8 mouse cellular contexts compared by ENCODE assay signal in the genomic region with DNA sequence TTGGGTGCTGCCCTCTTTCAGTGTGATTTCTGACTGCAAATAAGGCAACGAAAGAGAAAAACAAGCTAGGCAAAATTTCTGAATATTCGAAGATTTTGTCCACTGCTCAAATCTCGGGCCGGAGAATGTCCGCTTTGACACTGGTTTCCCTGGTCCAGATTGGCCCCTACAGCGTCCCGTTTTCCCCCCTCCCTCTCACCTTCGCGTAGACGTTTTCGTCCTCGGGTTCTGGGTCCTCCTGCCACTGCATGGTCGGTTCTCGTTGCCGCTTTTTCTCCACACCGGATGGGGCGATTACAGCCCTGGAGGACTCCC. TPM values are rescaled to one million over a fixed set of nuclear protein-coding genes. Genes with fewer than 3 reads are reported as not detected.
DNase-seq lines count a peak whose midpoint lies in the region; ATAC-seq and TF ChIP-seq lines count a peak whose summit lies in the region.

No protein-coding gene starts in this region.

- H3K9me3 ChIP-seq in heart, embryonic 15.5 days (replicated peaks), result no peaks in the 10 kb centered on the region
- H3K9me3 ChIP-seq in G1E (replicated peaks), result no peaks in the 10 kb centered on the region
- no peaks in the 10 kb centered on the region for H3K9me3 ChIP-seq in erythroblast, embryonic 14.5 days (ENCODE audit: control insufficient read depth, low read length)
- no peaks in the 10 kb centered on the region for H3K9me3 ChIP-seq in limb, embryonic 13.5 days
- H3K9me3 ChIP-seq in neural tube, embryonic 14.5 days (ENCODE audit: control insufficient read depth, low read length), result no peaks in the 10 kb centered on the region

- WGBS in heart, embryonic 15.5 days, result 13% methylated on average over 17 of the region's 17 CpGs
- 15% methylated on average over 17 of the region's 17 CpGs for WGBS in limb, embryonic 13.5 days
- WGBS in neural tube, embryonic 14.5 days, result 21% methylated on average over 17 of the region's 17 CpGs

- TF ChIP-seq CTCF in G1E (IDR thresholded peaks at IDR 0.05; ENCODE audit: low read depth, low read length), result no peak

- peaks cover 6% of the 10 kb centered on the region for H3K4me1 ChIP-seq in heart, embryonic 15.5 days (replicated peaks)
- peaks cover 20% of the 10 kb centered on the region for H3K4me1 ChIP-seq in G1E (ENCODE audit: insufficient read depth, low read depth, low read length)
- peaks cover 25% of the 10 kb centered on the region for H3K4me1 ChIP-seq in erythroblast, embryonic 14.5 days (ENCODE audit: control insufficient read depth)
- H3K4me1 ChIP-seq in limb, embryonic 13.5 days, result peaks cover 8% of the 10 kb centered on the region; the same call in 1 of the 2 replicates
- no peaks in the 10 kb centered on the region; the same call in 1 of the 2 replicates for H3K4me1 ChIP-seq in neural tube, embryonic 14.5 days (ENCODE audit: control insufficient read depth, insufficient read depth, low read length)

- no peaks in the 10 kb centered on the region for H3K36me3 ChIP-seq in heart, embryonic 15.5 days
- peaks cover 40% of the 10 kb centered on the region for H3K36me3 ChIP-seq in G1E (replicated peaks)
- H3K36me3 ChIP-seq in erythroblast, embryonic 14.5 days (ENCODE audit: control insufficient read depth), result peaks cover 51% of the 10 kb centered on the region
- peaks cover 14% of the 10 kb centered on the region for H3K36me3 ChIP-seq in limb, embryonic 13.5 days
- no peaks in the 10 kb centered on the region for H3K36me3 ChIP-seq in neural tube, embryonic 14.5 days (ENCODE audit: control insufficient read depth, insufficient read depth, low read length)

- H3K4me3 ChIP-seq in heart, embryonic 15.5 days, result peak overlapping the region; percentile 65
- peak overlapping the region; percentile 80 for H3K4me3 ChIP-seq in G1E (ENCODE audit: low read depth, low read length)
- H3K4me3 ChIP-seq in erythroblast, embryonic 14.5 days (replicated peaks), result peak overlapping the region; percentile 93
- peak overlapping the region; percentile 60 for H3K4me3 ChIP-seq in limb, embryonic 13.5 days
- peak overlapping the region; percentile 45 for H3K4me3 ChIP-seq in neural tube, embryonic 14.5 days (ENCODE audit: low read depth, low read length)

- H3K4me2 ChIP-seq in heart, embryonic 15.5 days, result peak overlapping the region; percentile 56
- H3K4me2 ChIP-seq in limb, embryonic 13.5 days (replicated peaks), result peak overlapping the region; percentile 64
- peak overlapping the region; percentile 39 for H3K4me2 ChIP-seq in neural tube, embryonic 14.5 days (ENCODE audit: low read depth, low read length)

- intact Hi-C loops in heart, postnatal 14 days (cut with DNase I), result no loop called here

- peak; percentile 28 for ATAC-seq in heart, embryonic 15.5 days (replicated peaks; ENCODE audit: insufficient number of reproducible peaks, insufficient read depth, low FRiP score, low read depth)
- no peak for ATAC-seq in G1E (ENCODE audit: extremely low read depth, insufficient number of reproducible peaks, low FRiP score, poor library complexity, severe bottlenecking)
- ATAC-seq in limb, embryonic 13.5 days (ENCODE audit: low FRiP score, low read depth), result peak; percentile 38; the same call in 1 of the 2 replicates
- no peak for ATAC-seq in neural tube, embryonic 14.5 days (ENCODE audit: low read depth)

- H3K27ac ChIP-seq in heart, embryonic 15.5 days, result peak overlapping the region; percentile 93
- H3K27ac ChIP-seq in limb, embryonic 13.5 days, result peak overlapping the region; percentile 80; the same call in 1 of the 2 replicates
- peak overlapping the region; percentile 81 for H3K27ac ChIP-seq in neural tube, embryonic 14.5 days (ENCODE audit: low read depth, low read length)

- DNase-seq in heart, postnatal 14 days, result no peak
- DNase-seq in G1E (ENCODE audit: low spot score), result no peak
- DNase-seq in gastrocnemius, postnatal 25 days, result no peak
- DNase-seq in spleen, adult 12 weeks (ENCODE audit: low spot score), result no peak

- peak overlapping the region; percentile 71 for H3K9ac ChIP-seq in heart, embryonic 15.5 days
- peak overlapping the region; percentile 69 for H3K9ac ChIP-seq in limb, embryonic 13.5 days
- H3K9ac ChIP-seq in neural tube, embryonic 14.5 days (replicated peaks; ENCODE audit: low read depth, low read length), result peak overlapping the region; percentile 44; the same call in 1 of the 2 replicates

- H3K27me3 ChIP-seq in heart, embryonic 15.5 days, result no peaks in the 10 kb centered on the region
- no peaks in the 10 kb centered on the region for H3K27me3 ChIP-seq in G1E (ENCODE audit: insufficient read depth, low read length)
- H3K27me3 ChIP-seq in erythroblast, embryonic 14.5 days (ENCODE audit: control insufficient read depth), result no peaks in the 10 kb centered on the region
- H3K27me3 ChIP-seq in limb, embryonic 13.5 days, result no peaks in the 10 kb centered on the region
- H3K27me3 ChIP-seq in neural tube, embryonic 14.5 days (ENCODE audit: control insufficient read depth, insufficient read depth, low read length), result no peaks in the 10 kb centered on the region

RNA-seq across cellular contexts. Expression of gene Rbm10, which starts 0.5 kb away (rescaled TPM):
- polyA plus RNA-seq in heart, embryonic 15.5 days (2015; fragmentation: Nextera tagmentation; extraction: Ambion mirVana), result 33.2 and 45.0 TPM in 2 replicates
- total RNA-seq in heart, postnatal 14 days (2021), result 10 to 100 TPM; 21.2 to 25.4 TPM
- total RNA-seq in G1E (2014; fragmentation: Nextera tagmentation), result 46.2 and 53.3 TPM in 2 replicates
- 68.7 and 68.8 TPM in 2 replicates for total RNA-seq in G1E (2017)
- 81.7 and 103 TPM in 2 replicates for polyA plus RNA-seq in G1E (2012)
- 5.8 and 5.9 TPM in 2 replicates for polyA plus RNA-seq in erythroblast, embryonic 14.5 days (2012)
- 72.7 and 73.9 TPM in 2 replicates for polyA plus RNA-seq in limb, embryonic 13.5 days (2015; fragmentation: Nextera tagmentation; extraction: Ambion mirVana)
- polyA plus RNA-seq in neural tube, embryonic 14.5 days (2014; fragmentation: Nextera tagmentation; extraction: Ambion mirVana), result 41.5 and 42.6 TPM in 2 replicates
- total RNA-seq in gastrocnemius, postnatal 25 days (2021), result 10 to 100 TPM; 11.4 to 11.8 TPM

RNA-seq across cellular contexts. Expression of gene Ndufb11, which starts 0.6 kb away (rescaled TPM):
- 345 and 459 TPM in 2 replicates for polyA plus RNA-seq in heart, embryonic 15.5 days (2015; fragmentation: Nextera tagmentation; extraction: Ambion mirVana)
- 100 to 1,000 TPM; 634 to 692 TPM for total RNA-seq in heart, postnatal 14 days (2021)
- 49.2 and 50.1 TPM in 2 replicates for total RNA-seq in G1E (2014; fragmentation: Nextera tagmentation)
- 68.5 and 83.9 TPM in 2 replicates for total RNA-seq in G1E (2017)
- 481 and 577 TPM in 2 replicates for polyA plus RNA-seq in G1E (2012)
- polyA plus RNA-seq in erythroblast, embryonic 14.5 days (2012), result 85.0 and 139 TPM in 2 replicates
- 207 and 219 TPM in 2 replicates for polyA plus RNA-seq in limb, embryonic 13.5 days (2015; fragmentation: Nextera tagmentation; extraction: Ambion mirVana)
- polyA plus RNA-seq in neural tube, embryonic 14.5 days (2014; fragmentation: Nextera tagmentation; extraction: Ambion mirVana), result 248 TPM in 2 replicates
- 100 to 1,000 TPM; 429 TPM for total RNA-seq in gastrocnemius, postnatal 25 days (2021)

RNA-seq across cellular contexts. Expression of gene Uba1, which starts 41.3 kb away (rescaled TPM):
- polyA plus RNA-seq in heart, embryonic 15.5 days (2015; fragmentation: Nextera tagmentation; extraction: Ambion mirVana), result 140 and 167 TPM in 2 replicates
- total RNA-seq in heart, postnatal 14 days (2021), result 100 to 1,000 TPM; 233 to 249 TPM
- total RNA-seq in G1E (2014; fragmentation: Nextera tagmentation) (310 and 322 TPM in 2 replicates), G1E (2017) (169 and 194 TPM in 2 replicates)
- polyA plus RNA-seq in G1E (2012), result 172 and 189 TPM in 2 replicates
- polyA plus RNA-seq in erythroblast, embryonic 14.5 days (2012), result 9.2 and 16.3 TPM in 2 replicates
- polyA plus RNA-seq in limb, embryonic 13.5 days (2015; fragmentation: Nextera tagmentation; extraction: Ambion mirVana), result 206 and 220 TPM in 2 replicates
- polyA plus RNA-seq in neural tube, embryonic 14.5 days (2014; fragmentation: Nextera tagmentation; extraction: Ambion mirVana), result 318 and 392 TPM in 2 replicates
- total RNA-seq in gastrocnemius, postnatal 25 days (2021), result 100 to 1,000 TPM; 134 to 145 TPM

Comparison
In these comparisons a context has a peak if more than half of its experiments do, and no peak if none do; other contexts are left out.
1. ATAC-seq: peak in heart, embryonic 15.5 days (single experiment) and limb, embryonic 13.5 days (single experiment); none in G1E (single experiment) and neural tube, embryonic 14.5 days (single experiment).
2. Peak in every context shown above with its lines, with median percentiles within 50 percentile points of each other: H3K27ac ChIP-seq, H3K4me2 ChIP-seq, H3K4me3 ChIP-seq and H3K9ac ChIP-seq.